Mouse (Mus musculus): ENCODE measurements at regions not wholly inside any gene's neighbourhood (a gene's known extent, or its start where the extent isn't known, plus 50 kb on each side); places are given as distances from the start of the nearest gene placed in this dataset.

- peak in 1 of 2 experiments; percentile 9 for DNase-seq (ENCODE audit: low spot score in 2 of 2)
- no peak overlapping the region for H3K4me3 ChIP-seq
- peak overlapping the region; percentile 73 for H3K27ac ChIP-seq
- no peak for TF ChIP-seq CTCF (conservative IDR thresholded peaks at IDR 0.05)
Measured at GRCm38 (mm10) chr1:98192671-98193070, 97.2 kb upstream of the Pam start.

- H3K4me3 ChIP-seq = no peak overlapping the region; the same call in 1 of the 2 replicates
- H3K27ac ChIP-seq = peak overlapping the region; percentile 73
- no peak for TF ChIP-seq CTCF (conservative IDR thresholded peaks at IDR 0.05)
Measured at GRCm38 (mm10) chr1:98192044-98192484, 96.6 kb upstream of the Pam start.

DNA sequence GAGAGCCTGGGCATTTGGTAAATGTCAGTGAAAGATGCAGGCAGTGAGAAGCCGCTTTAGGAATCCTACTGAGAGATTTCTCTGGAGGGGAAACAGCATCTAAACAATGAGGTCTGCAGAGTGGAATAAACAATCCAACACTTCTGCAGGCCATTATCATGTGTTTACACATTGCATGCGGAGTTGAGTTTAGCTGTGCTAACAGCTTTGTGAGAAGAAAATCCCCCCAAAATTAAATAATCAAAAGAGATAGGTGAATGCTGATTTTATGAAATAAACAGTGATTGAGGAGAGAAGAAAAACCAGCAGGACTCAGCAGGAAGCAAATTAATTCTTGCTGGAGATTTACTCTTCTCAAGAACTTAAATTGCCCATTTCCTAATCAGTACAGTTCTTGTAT, 95.9 kb upstream of the Pam start:
- Histone ChIP-seq H3K27ac (peak overlapping the region; percentile 73), H3K4me3 (no peak overlapping the region)
- no peak for TF ChIP-seq CTCF (conservative IDR thresholded peaks at IDR 0.05)
- no peak for DNase-seq (ENCODE audit: low spot score in 2 of 2)

More at GRCm38 (mm10) chr1:98192044-98192484, 96.6 kb upstream of the Pam start:
- DNase-seq (ENCODE audit: low spot score in 2 of 2) = peak; percentile 68 to 88

DNA sequence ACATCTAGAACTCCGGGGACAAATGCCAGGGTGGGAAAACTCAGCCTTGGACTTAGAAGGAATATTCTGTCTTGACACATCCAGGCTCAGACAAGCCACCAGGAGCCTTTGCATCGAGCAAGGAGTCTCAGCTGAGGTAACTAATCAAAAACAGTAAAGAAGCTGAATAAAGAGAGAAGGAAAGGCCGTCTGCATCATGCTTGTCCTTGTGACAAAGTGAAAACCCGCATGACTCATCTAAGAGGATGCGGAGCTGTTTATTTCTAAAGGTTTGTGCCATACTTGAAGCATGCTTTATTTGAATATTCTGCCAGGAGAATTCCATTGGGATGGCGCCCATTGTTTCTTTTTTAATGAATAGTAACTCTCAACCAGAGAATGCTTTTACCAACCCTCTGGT, 95.3 kb upstream of the Pam start:
- DNase-seq (ENCODE audit: low spot score in 2 of 2) = no peak
- Histone ChIP-seq H3K4me3 (no peak overlapping the region; the same call in 1 of the 2 replicates), H3K27ac (peak overlapping the region; percentile 73)
- TF ChIP-seq CTCF (conservative IDR thresholded peaks at IDR 0.05) = no peak

- H3K27ac ChIP-seq = peak overlapping the region; percentile 73
- TF ChIP-seq CTCF (conservative IDR thresholded peaks at IDR 0.05) = no peak
- DNase-seq (ENCODE audit: low spot score in 2 of 2) = peak; percentile 75 to 88
Measured at GRCm38 (mm10) chr1:98189991-98190471, 94.6 kb upstream of the Pam start.

DNA sequence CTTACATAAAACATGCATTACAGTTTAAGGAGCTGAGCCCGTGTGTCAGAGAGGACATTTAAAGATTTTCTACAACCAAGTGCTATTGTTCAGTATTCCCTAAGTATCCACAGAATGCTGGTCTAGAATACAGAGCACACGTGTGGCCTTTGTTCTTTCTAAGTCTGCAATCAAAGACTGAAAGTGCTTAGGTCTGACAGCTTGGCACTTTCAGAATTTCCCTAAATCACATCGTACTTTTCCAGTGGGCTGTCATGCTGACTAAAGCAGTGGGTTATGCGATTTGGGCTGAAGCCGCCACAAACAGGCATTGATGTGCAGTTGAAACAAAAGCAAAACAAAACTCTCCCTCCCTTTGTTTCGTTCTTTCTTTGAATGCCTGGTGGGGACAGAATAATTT, 84.9 kb upstream of the Pam start:
- DNase-seq (ENCODE audit: low spot score in 2 of 2) = no peak
- Histone ChIP-seq H3K4me3 (no peak overlapping the region), H3K27ac (no peak overlapping the region)
- TF ChIP-seq CTCF (conservative IDR thresholded peaks at IDR 0.05) = no peak

More at GRCm38 (mm10) chr1:98189991-98190471, 94.6 kb upstream of the Pam start:
- no peak overlapping the region for H3K4me3 ChIP-seq

- peak; percentile 85 for TF ChIP-seq CTCF (conservative IDR thresholded peaks at IDR 0.05)
- Histone ChIP-seq H3K4me3 (no peak overlapping the region), H3K27ac (no peak overlapping the region)
- DNase-seq (ENCODE audit: low spot score in 2 of 2) = peak in 1 of 2 experiments; percentile 62
Measured at GRCm38 (mm10) chr1:98179030-98179429, 83.6 kb upstream of the Pam start.

GRCm38 (mm10) chr1:98174811-98175132, 79.3 kb upstream of the Pam start:
- Histone ChIP-seq H3K4me3 (no peak overlapping the region), H3K27ac (no peak overlapping the region)
- no peak for DNase-seq (ENCODE audit: low spot score in 2 of 2)
- no peak for TF ChIP-seq CTCF (conservative IDR thresholded peaks at IDR 0.05)

- Histone ChIP-seq H3K4me3 (no peak overlapping the region), H3K27ac (no peak overlapping the region)
- DNase-seq (ENCODE audit: low spot score in 2 of 2) = no peak
- TF ChIP-seq CTCF (conservative IDR thresholded peaks at IDR 0.05) = no peak
Measured at GRCm38 (mm10) chr1:98173907-98174810, 78.7 kb upstream of the Pam start.

DNA sequence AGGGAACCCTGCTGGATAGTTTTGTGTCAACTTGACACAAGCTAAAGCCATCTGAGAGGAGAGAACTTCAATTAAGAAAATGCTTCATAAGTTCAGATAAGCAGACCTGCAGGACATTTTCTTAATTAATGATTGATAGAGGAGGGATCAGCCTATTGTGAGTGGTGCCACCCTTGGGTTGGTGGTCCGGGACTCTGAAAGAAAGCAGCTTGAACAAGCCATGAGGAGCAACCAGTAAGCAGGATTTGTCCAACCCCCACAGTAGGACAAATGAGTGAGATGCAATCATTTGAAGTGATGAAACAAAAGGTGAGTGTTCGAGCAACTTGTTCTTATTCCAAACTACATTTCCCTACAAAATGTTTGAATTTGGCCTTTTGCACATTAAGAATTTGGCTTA, 78.0 kb upstream of the Pam start:
- TF ChIP-seq CTCF (conservative IDR thresholded peaks at IDR 0.05) = no peak
- Histone ChIP-seq H3K4me3 (no peak overlapping the region), H3K27ac (no peak overlapping the region)
- no peak for DNase-seq (ENCODE audit: low spot score in 2 of 2)

DNA sequence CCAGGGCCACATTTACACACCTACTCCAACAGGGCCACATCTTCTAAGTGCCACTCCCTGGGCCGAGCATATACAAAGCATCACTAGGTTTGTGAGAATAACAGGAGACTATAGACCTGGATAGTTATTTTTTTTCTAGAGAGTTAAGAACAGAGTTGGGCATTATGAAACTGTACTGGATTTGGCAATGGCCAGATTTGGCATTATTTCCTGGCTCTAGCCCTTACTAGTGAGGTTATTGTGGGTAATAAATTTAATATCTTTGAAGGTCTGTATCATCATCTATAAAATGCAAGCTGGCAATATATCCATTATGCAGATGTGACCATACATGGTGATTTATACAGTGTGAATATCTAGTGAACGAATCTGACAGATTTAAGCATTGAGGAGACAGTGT, 75.8 kb upstream of the Pam start:
- no peak for TF ChIP-seq CTCF (conservative IDR thresholded peaks at IDR 0.05)
- no peak for DNase-seq (ENCODE audit: low spot score in 2 of 2)
- no peak overlapping the region for H3K27ac ChIP-seq
- H3K4me3 ChIP-seq = no peak overlapping the region

GRCm38 (mm10) chr1:98169352-98169751, 73.9 kb upstream of the Pam start:
- Histone ChIP-seq H3K27ac (no peak overlapping the region), H3K4me3 (no peak overlapping the region)
- no peak for DNase-seq (ENCODE audit: low spot score in 2 of 2)
- no peak for TF ChIP-seq CTCF (conservative IDR thresholded peaks at IDR 0.05)

GRCm38 (mm10) chr1:98167800-98168199, 72.4 kb upstream of the Pam start:
- Histone ChIP-seq H3K27ac (no peak overlapping the region), H3K4me3 (no peak overlapping the region)
- TF ChIP-seq CTCF (conservative IDR thresholded peaks at IDR 0.05) = no peak
- DNase-seq (ENCODE audit: low spot score in 2 of 2) = no peak

DNA sequence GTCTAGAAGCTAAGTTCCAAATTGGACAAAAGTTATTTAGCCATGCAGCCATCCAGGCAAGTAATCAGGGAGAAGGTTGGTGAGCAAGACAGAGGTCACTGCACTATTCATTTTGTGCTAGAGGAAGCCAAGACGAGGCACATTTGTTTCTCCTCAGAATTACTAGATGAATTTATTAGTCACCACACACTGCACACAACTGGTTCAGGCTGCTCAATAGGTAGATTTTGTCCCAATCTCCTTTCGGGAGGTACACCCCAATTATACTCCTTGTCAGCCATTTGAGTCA, 67.1 kb upstream of the Pam start:
- H3K4me3 ChIP-seq = no peak overlapping the region
- no peak for DNase-seq (ENCODE audit: low spot score in 2 of 2)
- no peak for TF ChIP-seq CTCF (conservative IDR thresholded peaks at IDR 0.05)
- H3K27ac ChIP-seq = no peak overlapping the region

Measured in layer of hippocampus, adult 2 months (tissue).